Mouse (Mus musculus): ENCODE data around the gene Vcp.

GRCm38 (mm10) chr4:43019641-43020465 lies 19.5 kb upstream of the Vcp start:
- no peak for TF ChIP-seq CTCF (IDR thresholded peaks at IDR 0.05; ENCODE audit: control insufficient read depth, insufficient read depth, insufficient replicate concordance, low read depth, low read length)
- 0 out of 2 replicates have a peak, but pooled peaks have one; percentile 15 for TF ChIP-seq POLR2A (IDR thresholded peaks at IDR 0.05; ENCODE audit: control insufficient read depth, low read depth, low read length)
